Mouse (Mus musculus) cerebellum, postnatal 36 days (tissue): ENCODE results near the gene Zfp605.
"Not testable (repeated sequence)": the region's sequence is repeated elsewhere in the genome, so short reads cannot be mapped to it uniquely, and the experiment has no call there.

ENCODE experiments used
- DNase-seq, 2 experiments: peaks; one replicate each; pipeline ENCODE4 v3.0.0; 2021 to 2022; ENCODE audit warnings: mixed read lengths in 2 of 2

Gene Zfp605

GRCm38 (mm10) chr5:110107581-110108304, 2.1 kb upstream of the Zfp605 start, which contains the start of gene Gtpbp6:
Gtpbp6 (minus strand) TSS chr5:110108197.
- DNase-seq = peak; percentile 90 to 94

GRCm38 (mm10) chr5:110108305-110108628, 1.6 kb upstream of the Zfp605 start:
- no peak for DNase-seq

DNA sequence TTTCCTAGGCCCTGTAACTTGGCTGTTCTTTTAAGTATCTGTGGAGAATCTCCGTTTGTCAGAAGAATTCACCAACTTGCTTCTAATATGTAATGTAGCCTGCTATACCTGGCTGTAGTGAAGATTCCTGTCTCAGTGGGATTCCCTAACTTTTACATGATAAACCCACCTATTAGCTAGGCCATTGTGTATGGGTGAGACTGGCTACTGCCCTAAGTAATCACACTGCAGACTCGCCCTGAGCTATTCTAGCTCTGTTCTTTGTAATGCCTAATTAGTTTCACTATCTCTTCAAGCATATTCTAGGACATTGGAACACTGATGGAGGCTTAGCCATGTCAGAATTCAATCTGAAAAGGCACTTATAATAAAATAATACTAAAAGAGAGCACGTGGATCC, 12.5 kb downstream of the Zfp605 start:
- DNase-seq = not testable (repeated sequence)

- peak; percentile 99 to 100 for DNase-seq
These were observed 25.6 kb downstream of the Zfp605 start, which contains the start of gene Chfr for GRCm38 (mm10) chr5:110135293-110136086. Chfr (plus strand) TSS chr5:110135842.

- DNase-seq = no peak
These were observed 26.2 kb downstream of the Zfp605 start for GRCm38 (mm10) chr5:110136087-110136464.

- DNase-seq = no peak
These were observed 27.9 kb downstream of the Zfp605 start for GRCm38 (mm10) chr5:110137816-110138215.

- no peak for DNase-seq
These were observed 29.4 kb downstream of the Zfp605 start for GRCm38 (mm10) chr5:110139325-110139724.

DNA sequence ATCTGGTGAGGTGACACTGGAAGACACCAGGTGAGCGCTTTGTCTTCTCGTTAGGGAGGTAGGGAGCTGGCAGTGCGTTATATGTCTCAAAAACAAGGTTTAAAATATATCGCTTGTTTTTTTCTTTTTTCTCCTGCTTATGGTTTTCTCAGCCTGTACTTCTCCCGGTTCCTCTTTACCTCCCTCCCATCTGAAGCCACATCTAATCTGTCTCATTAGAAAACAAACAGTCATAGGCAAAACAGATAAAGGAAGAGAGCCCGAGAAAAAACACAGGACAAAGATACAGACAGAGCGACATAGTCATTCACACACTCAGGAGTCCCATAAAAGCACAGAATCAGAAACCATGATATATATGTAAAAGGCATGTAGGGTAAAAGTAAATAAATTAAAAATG, 30.5 kb downstream of the Zfp605 start:
- no peak for DNase-seq

DNA sequence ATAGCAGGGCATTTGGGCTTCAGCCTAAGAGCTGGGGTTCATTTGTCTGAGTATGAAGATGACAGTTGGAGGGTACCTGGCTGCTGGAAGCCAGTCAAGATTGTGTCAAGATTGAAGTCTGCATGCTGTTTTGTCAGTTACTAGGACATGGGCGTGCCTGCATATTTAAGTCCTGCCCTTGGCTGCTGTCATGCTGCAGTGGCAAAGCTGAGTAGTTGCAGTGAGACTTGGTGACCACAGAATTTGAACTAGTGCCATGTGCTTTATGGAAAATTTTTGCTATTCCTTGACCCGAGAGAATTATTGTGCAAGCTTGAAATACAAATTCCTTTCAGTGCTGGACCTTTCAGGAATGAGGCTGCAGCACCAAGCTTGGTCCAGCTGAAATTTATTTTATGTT, 32.4 kb downstream of the Zfp605 start:
- DNase-seq = no peak

DNA sequence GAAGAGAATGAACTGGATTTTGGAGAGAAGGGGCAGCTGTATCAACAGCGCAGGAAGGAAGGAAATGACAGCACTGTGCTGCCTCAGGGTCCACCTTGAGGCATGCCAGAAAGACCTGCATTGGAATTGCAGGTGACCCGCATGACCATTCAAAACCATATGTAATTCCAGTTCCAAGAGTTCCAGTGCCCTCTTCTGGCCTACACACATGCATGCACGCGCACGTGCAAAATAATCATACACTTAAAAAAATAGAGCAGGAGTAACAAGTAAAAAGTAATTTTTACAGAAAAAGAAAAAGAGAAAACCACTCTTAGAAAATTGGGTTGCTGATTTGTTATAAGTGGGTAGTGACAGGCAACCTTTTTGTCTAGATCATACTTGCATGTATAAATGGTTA, 33.1 kb downstream of the Zfp605 start:
- DNase-seq = no peak

- DNase-seq = no peak
These were observed 59.5 kb downstream of the Zfp605 start for GRCm38 (mm10) chr5:110169374-110169773.

DNA sequence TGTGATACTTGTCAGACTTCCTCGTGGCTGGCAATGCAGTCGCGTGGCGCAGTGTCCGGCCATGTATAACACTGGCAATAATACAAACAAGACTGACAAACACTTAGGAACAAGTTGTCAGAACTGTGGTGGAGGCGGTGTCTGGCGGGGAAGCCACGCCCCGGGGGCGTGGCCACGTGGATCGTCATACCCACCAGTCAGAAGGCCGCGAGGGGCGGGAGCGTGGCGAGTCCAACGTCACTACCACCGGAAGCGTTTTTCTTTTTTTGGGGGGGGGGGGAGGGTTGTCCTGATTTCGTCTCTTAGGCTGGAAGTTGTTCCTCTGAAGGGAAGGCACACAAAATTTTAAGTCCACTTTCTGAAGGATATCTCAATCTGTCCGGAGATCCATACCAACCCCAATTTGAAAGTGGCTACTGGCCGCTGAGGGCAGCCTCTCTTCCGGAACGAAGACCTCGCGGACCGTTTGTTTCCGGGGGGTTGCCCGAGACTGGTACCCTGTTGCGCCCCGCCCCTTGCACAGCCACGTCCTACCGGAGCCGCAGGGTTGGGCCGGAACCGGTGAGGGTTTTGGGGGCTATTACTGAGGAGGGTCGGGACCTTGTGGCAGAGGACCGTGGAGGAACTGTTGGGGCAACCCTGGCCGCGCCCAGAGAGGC, 66.6 kb downstream of the Zfp605 start, which contains the start of gene Golga3:
Gene Golga3, plus strand, starts transcription at position 340 of the 659 bp plus-strand sequence.
- peak; percentile 87 to 93 for DNase-seq

- DNase-seq = no peak
These were observed 67.1 kb downstream of the Zfp605 start for GRCm38 (mm10) chr5:110177021-110177420.

GRCm38 (mm10) chr5:110178628-110179027, 68.7 kb downstream of the Zfp605 start:
- no peak for DNase-seq
